Mouse (Mus musculus): ENCODE data around the gene Coro1b. TPM values are rescaled to one million over a fixed set of nuclear protein-coding genes. Genes with fewer than 3 reads are reported as not detected.

Gene Coro1b
- total and polyA plus RNA-seq, 3 experiments: 179 to 265 (median 194) TPM

- in situ Hi-C loops (cut with MboI; ENCODE audit: low pct_ligation_motif_present, low pct_unique_long_range_greater_than_20kb, low sequenced_read_pairs): no loop called here
- Histone ChIP-seq H3K4me2 (ENCODE audit: insufficient read depth, low read depth, poor library complexity, severe bottlenecking) (peak overlapping the region; percentile 52), H3K27me3 (replicated peaks) (no peaks in the 10 kb centered on the region), H3K9ac (ENCODE audit: insufficient read depth, low read depth) (peak overlapping the region; percentile 74), H3K36me3 (replicated peaks in 1 of 2; ENCODE audit: control insufficient read depth in 1 of 2, insufficient read depth in 1 of 2, low read length in 1 of 2) (peaks cover 50 to 63% of the 10 kb centered on the region in 2 experiments), H3K4me1 (ENCODE audit: control insufficient read depth in 1 of 2, insufficient read depth in 2 of 2) (peaks cover 23 to 65% of the 10 kb centered on the region in 2 experiments), H3K9me3 (replicated peaks; ENCODE audit: low read length) (no peaks in the 10 kb centered on the region), H3K27ac (ENCODE audit: insufficient read depth, low read depth) (peak overlapping the region; percentile 24; the same call in 1 of the 2 replicates), H3K79me2 (replicated peaks; ENCODE audit: control insufficient read depth, extremely low read depth, insufficient read depth, poor library complexity, severe bottlenecking) (peaks cover 46% of the 10 kb centered on the region), H3K4me3 (replicated peaks in 1 of 3; ENCODE audit: low read depth in 2 of 3, low read length in 2 of 3, poor library complexity in 1 of 3) (peak overlapping the region; percentile 84 to 89 (median 85))
- DNase-seq (ENCODE audit: extremely low read depth): no peak
- TF ChIP-seq SMC3 (IDR thresholded peaks at IDR 0.05; ENCODE audit: low read depth, low read length): no peak
- TF ChIP-seq PAX5 (IDR thresholded peaks at IDR 0.05; ENCODE audit: low read length): no peak
- no peak for TF ChIP-seq MAFK (IDR thresholded peaks at IDR 0.05; ENCODE audit: insufficient replicate concordance, low read length)
- no peak; the same call in 1 of the 2 replicates for TF ChIP-seq POLR2A (IDR thresholded peaks at IDR 0.05; ENCODE audit: low read depth, low read length)
- TF ChIP-seq SIN3A (IDR thresholded peaks at IDR 0.05; ENCODE audit: low read length): no peak
- no peak for TF ChIP-seq ZNF384 (IDR thresholded peaks at IDR 0.05; ENCODE audit: low read depth, low read length)
- no peak for TF ChIP-seq ZC3H11A (IDR thresholded peaks at IDR 0.05; ENCODE audit: low read depth, low read length)
- no peak for TF ChIP-seq BHLHE40 (IDR thresholded peaks at IDR 0.05; ENCODE audit: low read depth, low read length)
- TF ChIP-seq MAX (IDR thresholded peaks at IDR 0.05; ENCODE audit: low read length): no peak
- no peak for TF ChIP-seq MEF2A (IDR thresholded peaks at IDR 0.05; ENCODE audit: borderline replicate concordance, low read depth, low read length)
- no peak for TF ChIP-seq E2F4 (IDR thresholded peaks at IDR 0.05; ENCODE audit: insufficient replicate concordance, low read depth, low read length)
- no peak for TF ChIP-seq RAD21 (IDR thresholded peaks at IDR 0.05; ENCODE audit: low read depth, low read length)
- TF ChIP-seq JUN (IDR thresholded peaks at IDR 0.05; ENCODE audit: insufficient read depth, low read depth, low read length): no peak
- TF ChIP-seq CTCF (conservative IDR thresholded peaks at IDR 0.05 in 1 of 2, IDR thresholded peaks at IDR 0.05 in 1 of 2; ENCODE audit: low read depth in 2 of 2, low read length in 2 of 2): no peak
- dilution Hi-C loops (cut with MboI; ENCODE audit: extremely low pct_ligation_motif_present, extremely low pct_unique_long_range_greater_than_20kb, low sequenced_read_pairs): no loop called here
Observed at GRCm38 (mm10) chr19:4192251-4192985, 44.0 kb downstream of the Coro1b start.

DNA sequence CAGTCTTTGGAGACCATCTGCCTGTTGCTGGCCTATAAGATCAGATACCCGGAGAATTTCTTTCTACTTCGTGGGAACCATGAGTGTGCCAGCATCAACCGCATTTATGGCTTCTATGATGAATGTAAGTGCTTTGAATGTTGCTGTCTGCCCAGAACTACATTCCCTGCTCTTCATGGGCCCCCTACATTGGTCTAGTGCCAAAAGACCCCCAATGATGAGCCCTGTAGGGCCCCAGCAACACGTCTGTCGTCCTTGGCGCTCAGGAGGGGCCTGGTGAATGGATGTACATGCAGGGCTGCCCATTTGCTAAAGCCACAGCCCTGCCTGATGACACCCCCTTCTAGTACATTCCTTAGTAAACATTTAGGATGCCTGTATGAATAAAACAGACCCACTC, 44.7 kb downstream of the Coro1b start:
- peaks cover 16 to 60% of the 10 kb centered on the region in 2 experiments for H3K4me1 ChIP-seq (ENCODE audit: control insufficient read depth in 1 of 2, insufficient read depth in 2 of 2)
- in situ Hi-C loops (cut with MboI; ENCODE audit: low pct_ligation_motif_present, low pct_unique_long_range_greater_than_20kb, low sequenced_read_pairs): no loop called here
- no peak for DNase-seq (ENCODE audit: extremely low read depth)
- H3K36me3 ChIP-seq (replicated peaks in 1 of 2; ENCODE audit: control insufficient read depth in 1 of 2, insufficient read depth in 1 of 2, low read length in 1 of 2): peaks cover 48 to 62% of the 10 kb centered on the region in 2 experiments
- peak overlapping the region; percentile 84 to 89 (median 85) for H3K4me3 ChIP-seq (replicated peaks in 1 of 3; ENCODE audit: low read depth in 2 of 3, low read length in 2 of 3, poor library complexity in 1 of 3)
- H3K4me2 ChIP-seq (ENCODE audit: insufficient read depth, low read depth, poor library complexity, severe bottlenecking): peak overlapping the region; percentile 52
- TF ChIP-seq USF1 (IDR thresholded peaks at IDR 0.05; ENCODE audit: low read depth, low read length): no peak
- TF ChIP-seq POLR2AphosphoS2 (IDR thresholded peaks at IDR 0.05; ENCODE audit: low read depth, low read length): peak; percentile 4; the same call in 1 of the 2 replicates
- H3K9me3 ChIP-seq (replicated peaks; ENCODE audit: low read length): no peaks in the 10 kb centered on the region
- H3K79me2 ChIP-seq (replicated peaks; ENCODE audit: control insufficient read depth, extremely low read depth, insufficient read depth, poor library complexity, severe bottlenecking): peaks cover 45% of the 10 kb centered on the region
- H3K27me3 ChIP-seq (replicated peaks): no peaks in the 10 kb centered on the region
- dilution Hi-C loops (cut with MboI; ENCODE audit: extremely low pct_ligation_motif_present, extremely low pct_unique_long_range_greater_than_20kb, low sequenced_read_pairs): no loop called here
- no peak overlapping the region for H3K27ac ChIP-seq (ENCODE audit: insufficient read depth, low read depth)
- peak overlapping the region; percentile 74 for H3K9ac ChIP-seq (ENCODE audit: insufficient read depth, low read depth)
